Mouse (Mus musculus) hindbrain, embryonic 15.5 days (tissue): Measurements from ENCODE around the gene Gm10643. TPM values are rescaled to one million over a fixed set of nuclear protein-coding genes. Genes with fewer than 3 reads are reported as not detected.

Experiments
- ATAC-seq: fragments of 200-750 bp; cut with Nextera tagmentation; 2 replicates; pipeline ENCODE4 v1.8.0; 2017; ENCODE audit warnings: low read depth, moderate number of reproducible peaks, moderate TSS enrichment; ENCODE audit not compliant: low FRiP score
- H3K27ac ChIP-seq: fragments of 300-500 bp; sonication (generic); replicated peaks from 2 replicates; pipeline ENCODE4 v1.5.1; 2015; ENCODE audit warnings: mild to moderate bottlenecking, inconsistent platforms
- H3K27me3 ChIP-seq: fragments of 300-500 bp; sonication (generic); 2 replicates; pipeline ENCODE4 v1.6.1; 2015; ENCODE audit warnings: control low read depth, inconsistent platforms
- H3K36me3 ChIP-seq: fragments of 300-500 bp; sonication (generic); 2 replicates; pipeline ENCODE4 v1.6.1; 2015; ENCODE audit warnings: control low read depth, inconsistent platforms
- H3K4me1 ChIP-seq: fragments of 300-500 bp; sonication (generic); replicated peaks from 2 replicates; pipeline ENCODE4 v1.6.1; 2015; ENCODE audit warnings: control low read depth, inconsistent platforms
- H3K4me2 ChIP-seq: fragments of 300-500 bp; sonication (generic); 2 replicates; pipeline ENCODE4 v1.6.1; 2015; ENCODE audit warnings: moderate library complexity, mild to moderate bottlenecking, inconsistent platforms
- H3K4me3 ChIP-seq: fragments of 300-500 bp; sonication (generic); 2 replicates; pipeline ENCODE4 v1.5.1; 2015; ENCODE audit warnings: mild to moderate bottlenecking, inconsistent platforms
- H3K9ac ChIP-seq: fragments of 300-500 bp; sonication (generic); 2 replicates; pipeline ENCODE4 v1.6.1; 2015; ENCODE audit warnings: inconsistent platforms
- H3K9me3 ChIP-seq: fragments of 300-500 bp; sonication (generic); 2 replicates; pipeline ENCODE4 v1.6.1; 2016; ENCODE audit warnings: control low read depth, inconsistent platforms
- WGBS: fragments of 180-500 bp; shearing (Covaris S2); methylation state at CpG from one replicate; pipeline ENCODE4 v1.1.7; 2015; 5-methylcytosine and 5-hydroxymethylcytosine counted together
- polyA plus RNA-seq: library from polyadenylated mRNA; unstranded; fragments of >200 nt; fragmentation: Nextera tagmentation; extraction: Ambion mirVana; gene quantifications from 2 replicates; pipeline ENCODE4 v1.2.1, GENCODE M21; 2015

Gm10643 gene
- polyA plus RNA-seq, 1 experiment from 2014 or later: 1.4 TPM

GRCm38 (mm10) chr8:84053229-84053628, 11.7 kb downstream of the Gm10643 start:
- Histone ChIP-seq H3K4me2 (no peak overlapping the region), H3K36me3 (no peaks in the 10 kb centered on the region), H3K4me1 (no peaks in the 10 kb centered on the region), H3K4me3 (no peak overlapping the region), H3K27ac (no peak overlapping the region), H3K27me3 (no peaks in the 10 kb centered on the region), H3K9me3 (no peaks in the 10 kb centered on the region), H3K9ac (no peak overlapping the region)
- no peak for ATAC-seq
- 97% methylated on average over 5 of the region's 5 CpGs for WGBS

DNA sequence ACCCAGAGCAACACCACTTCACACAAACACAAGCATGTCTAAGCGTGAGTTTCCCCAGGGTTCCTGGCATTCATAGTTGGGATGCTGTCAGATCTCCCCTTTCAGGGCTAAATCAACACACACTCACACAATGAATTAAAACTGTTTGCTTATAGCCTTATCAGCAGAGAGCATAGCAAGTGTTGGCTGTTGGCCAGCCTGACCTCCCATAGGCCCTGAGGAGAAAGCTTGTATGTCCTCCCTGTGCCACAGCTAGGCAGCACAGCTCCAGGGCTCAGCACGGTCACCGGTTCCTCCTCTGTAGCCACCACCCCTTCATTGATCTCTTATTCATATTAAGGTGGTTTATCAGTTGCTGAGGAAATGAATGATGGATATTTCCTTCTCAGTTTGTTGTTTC, 12.2 kb downstream of the Gm10643 start:
- no peaks in the 10 kb centered on the region for H3K4me1 ChIP-seq
- no peak overlapping the region for H3K4me2 ChIP-seq
- 69% methylated on average over 3 of the region's 3 CpGs for WGBS
- no peaks in the 10 kb centered on the region for H3K9me3 ChIP-seq
- no peak overlapping the region for H3K9ac ChIP-seq
- H3K36me3 ChIP-seq: no peaks in the 10 kb centered on the region
- no peak overlapping the region for H3K27ac ChIP-seq
- ATAC-seq: no peak
- no peaks in the 10 kb centered on the region for H3K27me3 ChIP-seq
- no peak overlapping the region for H3K4me3 ChIP-seq

- no peak overlapping the region for H3K4me3 ChIP-seq
- H3K27me3 ChIP-seq: peaks cover 26% of the 10 kb centered on the region
- no peak overlapping the region for H3K4me2 ChIP-seq
- H3K4me1 ChIP-seq: 0 out of 2 replicates have a peak, but pooled peaks cover 7% of the 10 kb centered on the region
- WGBS: 85% methylated on average over 5 of the region's 5 CpGs
- H3K9me3 ChIP-seq: no peaks in the 10 kb centered on the region
- no peak for ATAC-seq
- no peak overlapping the region for H3K27ac ChIP-seq
- no peak overlapping the region for H3K9ac ChIP-seq
- no peaks in the 10 kb centered on the region for H3K36me3 ChIP-seq
Measured at GRCm38 (mm10) chr8:84048171-84048570, 16.8 kb downstream of the Gm10643 start.

DNA sequence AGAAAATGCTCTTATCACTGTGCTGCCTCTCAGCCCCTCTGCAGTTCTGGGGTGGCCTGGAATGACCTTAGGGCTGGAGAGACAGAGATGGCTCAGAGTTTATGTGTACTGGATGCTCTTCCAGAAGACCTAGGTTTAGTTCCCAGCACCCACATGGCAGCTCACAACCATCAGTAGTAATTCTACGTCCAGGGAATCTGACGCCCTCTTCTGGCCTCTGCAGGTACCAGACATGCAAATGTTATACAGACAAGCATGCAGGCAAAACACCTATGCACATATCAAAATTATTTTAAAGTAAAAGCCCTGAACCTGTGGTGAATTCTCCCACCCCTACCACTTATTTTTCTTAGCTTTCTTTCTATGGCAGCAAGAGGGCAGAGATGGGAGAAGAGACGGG, 18.4 kb downstream of the Gm10643 start:
- Histone ChIP-seq H3K27me3 (peaks cover 42% of the 10 kb centered on the region), H3K9me3 (no peaks in the 10 kb centered on the region)
- WGBS: 81% methylated on average over 3 of the region's 3 CpGs

DNA sequence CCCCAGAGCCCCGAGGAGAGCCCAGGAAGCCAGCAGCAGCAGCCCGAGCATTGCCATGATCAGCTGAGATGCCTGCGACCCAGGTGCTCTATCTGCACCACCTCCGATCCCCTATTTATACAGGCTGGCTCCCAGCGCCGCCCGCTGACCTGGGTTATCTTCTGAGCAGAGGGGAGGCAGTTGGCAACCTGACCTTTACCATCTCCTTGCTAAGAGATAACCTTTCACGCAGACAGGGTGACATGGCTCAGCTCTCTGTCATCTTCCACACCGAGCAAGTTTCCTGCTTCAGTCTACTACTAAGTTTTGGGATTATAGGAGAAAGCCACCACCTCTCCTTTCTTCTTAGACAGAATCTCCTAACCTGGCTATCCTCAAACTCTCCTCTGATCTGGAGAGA, 20.0 kb downstream of the Gm10643 start, which contains the start of gene Rln3:
Gene Rln3 (minus strand): TSS at position 101 of the 400 bp plus-strand sequence.
- Histone ChIP-seq H3K4me2 (no peak within 1 kb of the TSS), H3K4me1 (peaks cover 19% of the 10 kb centered on the region), H3K4me3 (no peak within 1 kb of the TSS), H3K9ac (no peak within 1 kb of the TSS), H3K36me3 (no peaks in the 10 kb centered on the region), H3K27ac (no peak within 1 kb of the TSS), H3K27me3 (peaks cover 54% of the 10 kb centered on the region), H3K9me3 (no peaks in the 10 kb centered on the region)
- 10% methylated on average over 9 of the region's 9 CpGs for WGBS
- no peak for ATAC-seq

More for the DNA sequence above, 18.4 kb downstream of the Gm10643 start:
- Histone ChIP-seq H3K4me2 (no peak overlapping the region), H3K27ac (no peak overlapping the region), H3K4me1 (peaks cover 19% of the 10 kb centered on the region), H3K36me3 (no peaks in the 10 kb centered on the region), H3K9ac (no peak overlapping the region), H3K4me3 (no peak overlapping the region)
- no peak for ATAC-seq

GRCm38 (mm10) chr8:84044103-84044502, 20.8 kb downstream of the Gm10643 start:
- Histone ChIP-seq H3K4me3 (no peak overlapping the region), H3K36me3 (no peaks in the 10 kb centered on the region), H3K27me3 (peaks cover 54% of the 10 kb centered on the region), H3K9ac (no peak overlapping the region), H3K4me1 (peaks cover 19% of the 10 kb centered on the region), H3K4me2 (no peak overlapping the region), H3K9me3 (no peaks in the 10 kb centered on the region), H3K27ac (no peak overlapping the region)
- no peak for ATAC-seq
- 4% methylated on average over 7 of the region's 7 CpGs for WGBS

DNA sequence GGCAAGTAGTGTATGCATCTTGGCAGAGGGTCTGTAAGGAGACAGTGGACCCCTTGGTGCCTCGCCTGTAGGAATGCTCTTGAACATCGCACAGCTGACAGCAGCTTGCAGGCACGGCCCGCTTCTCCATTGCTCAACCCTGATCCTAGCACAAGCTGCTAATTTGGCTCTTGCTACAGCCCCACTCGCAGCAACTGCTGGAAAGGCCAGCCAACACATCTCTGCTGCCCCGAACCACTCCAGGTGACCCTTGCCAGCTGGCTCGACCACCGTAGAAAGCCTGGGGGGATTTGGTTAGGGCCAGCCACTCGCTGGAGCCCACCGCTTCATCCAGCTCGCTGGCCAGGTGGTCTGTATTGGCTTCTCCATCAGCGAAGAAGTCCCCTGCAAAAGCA, 22.0 kb downstream of the Gm10643 start:
- Histone ChIP-seq H3K9ac (no peak overlapping the region), H3K36me3 (no peaks in the 10 kb centered on the region), H3K27me3 (peaks cover 54% of the 10 kb centered on the region), H3K27ac (no peak overlapping the region), H3K4me2 (peak overlapping the region; percentile 67), H3K9me3 (no peaks in the 10 kb centered on the region), H3K4me1 (peaks cover 19% of the 10 kb centered on the region), H3K4me3 (no peak overlapping the region)
- no peak for ATAC-seq
- WGBS: 39% methylated on average over 12 of the region's 12 CpGs

DNA sequence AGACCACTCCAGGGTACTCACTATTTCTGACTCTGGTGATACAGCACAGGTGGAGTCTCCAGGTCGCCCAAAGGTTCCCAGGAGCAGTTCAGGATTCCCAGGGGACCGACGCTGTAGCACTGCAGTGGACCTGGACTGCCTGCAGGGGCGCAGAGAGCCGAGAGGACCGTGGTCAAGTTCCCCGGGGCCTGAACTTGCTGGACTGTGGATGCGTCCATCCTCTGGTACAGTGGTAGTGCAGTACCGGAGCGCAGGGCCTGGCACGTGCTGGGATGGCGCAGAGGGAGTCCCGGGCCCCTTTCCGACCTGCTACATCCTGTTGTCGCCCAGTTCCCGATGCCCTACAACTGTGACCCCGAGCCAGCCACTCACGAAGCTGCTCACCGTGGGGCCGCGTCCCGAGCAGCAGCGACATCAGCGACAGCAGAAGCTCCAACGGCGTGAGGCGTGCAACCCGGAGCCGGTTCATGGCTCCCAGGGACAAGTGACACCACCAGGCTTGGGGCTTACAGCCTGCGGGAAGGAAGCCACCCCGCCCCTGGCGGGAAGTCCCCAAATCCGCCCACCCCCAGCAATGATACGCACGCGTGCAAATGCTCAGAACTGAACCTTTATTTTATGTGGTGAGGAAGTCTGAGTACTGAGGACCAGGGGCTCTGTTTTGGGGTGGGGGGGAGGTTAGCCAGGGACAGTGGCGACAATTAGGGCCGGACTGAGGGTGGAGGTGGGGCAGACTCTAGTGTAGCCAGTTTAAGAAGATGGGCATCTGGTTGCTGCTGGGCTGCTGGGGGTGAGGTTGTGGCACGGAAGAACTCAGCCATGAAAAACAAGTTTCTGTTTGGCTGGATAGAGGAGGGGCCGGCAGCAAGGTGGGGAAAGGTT, 22.6 kb downstream of the Gm10643 start, which contains the start of gene Il27ra:
Gene Il27ra (minus strand): TSS at position 524 of the 882 bp plus-strand sequence.
- H3K4me2 ChIP-seq: peak within 1 kb of the TSS; percentile 67
- peaks cover 19% of the 10 kb centered on the region for H3K4me1 ChIP-seq
- H3K4me3 ChIP-seq: peak within 1 kb of the TSS; percentile 33
- H3K9ac ChIP-seq: peak within 1 kb of the TSS; percentile 35; the same call in 1 of the 2 replicates
- no peaks in the 10 kb centered on the region for H3K36me3 ChIP-seq
- ATAC-seq: peak; percentile 65
- 3% methylated on average over 39 of the region's 40 CpGs for WGBS
- no peaks in the 10 kb centered on the region for H3K9me3 ChIP-seq
- H3K27me3 ChIP-seq: peaks cover 54% of the 10 kb centered on the region
- H3K27ac ChIP-seq: no peak within 1 kb of the TSS

DNA sequence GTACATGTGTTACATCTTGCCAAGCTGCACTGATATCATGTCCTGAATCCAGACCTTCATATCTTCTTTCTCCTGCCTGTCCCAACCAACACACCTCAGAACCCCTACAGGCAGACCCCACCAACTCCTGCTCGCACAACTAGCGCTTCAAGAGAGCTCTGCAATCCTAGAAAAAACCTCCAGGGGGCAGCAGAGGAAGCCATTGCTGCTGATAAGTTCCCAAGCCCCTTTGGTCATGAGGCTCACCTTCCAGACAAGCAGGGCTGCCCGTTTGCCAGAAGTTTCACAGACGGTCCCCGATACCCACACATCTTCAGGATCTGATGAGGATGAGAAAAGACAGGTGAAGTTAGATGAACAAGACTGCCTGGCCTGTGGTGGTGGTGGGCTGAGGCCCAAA, 25.9 kb downstream of the Gm10643 start:
- H3K4me1 ChIP-seq: peaks cover 12% of the 10 kb centered on the region

DNA sequence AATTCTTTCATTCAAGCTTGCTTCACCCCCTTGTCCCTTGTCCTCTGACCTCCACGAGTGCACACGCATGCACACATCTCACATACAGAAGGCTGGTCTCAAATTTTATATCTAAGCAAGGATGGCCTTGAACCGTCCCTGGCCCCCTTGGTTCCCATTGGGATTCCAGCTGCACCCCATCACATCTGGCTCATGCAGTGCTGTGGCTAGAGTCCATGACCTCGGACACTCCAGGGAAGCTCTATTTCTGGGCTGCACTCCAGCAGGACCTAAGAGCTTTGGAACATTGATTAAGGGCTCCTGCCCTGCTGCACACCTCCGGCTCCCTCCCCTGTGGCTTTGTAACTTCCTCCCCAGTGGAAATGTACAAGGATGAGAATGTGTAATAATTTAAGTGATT, 26.9 kb downstream of the Gm10643 start:
- Histone ChIP-seq H3K4me1 (peaks cover 12% of the 10 kb centered on the region), H3K4me3 (no peak overlapping the region), H3K9ac (no peak overlapping the region), H3K4me2 (no peak overlapping the region), H3K27ac (no peak overlapping the region), H3K9me3 (no peaks in the 10 kb centered on the region), H3K27me3 (peaks cover 27% of the 10 kb centered on the region), H3K36me3 (no peaks in the 10 kb centered on the region)
- no peak for ATAC-seq
- WGBS: 80% methylated on average over 5 of the region's 5 CpGs

More for the DNA sequence above, 25.9 kb downstream of the Gm10643 start:
- ATAC-seq: no peak
- H3K9me3 ChIP-seq: no peaks in the 10 kb centered on the region
- H3K9ac ChIP-seq: no peak overlapping the region
- no peak overlapping the region for H3K4me3 ChIP-seq
- no peaks in the 10 kb centered on the region for H3K36me3 ChIP-seq
- no peak overlapping the region for H3K4me2 ChIP-seq
- no peak overlapping the region for H3K27ac ChIP-seq
- 5% methylated on average over 5 of the region's 5 CpGs for WGBS
- peaks cover 36% of the 10 kb centered on the region for H3K27me3 ChIP-seq

GRCm38 (mm10) chr8:84032777-84033176, 32.2 kb downstream of the Gm10643 start:
- no peak overlapping the region for H3K4me3 ChIP-seq
- ATAC-seq: no peak
- H3K9me3 ChIP-seq: no peaks in the 10 kb centered on the region
- no peak overlapping the region for H3K27ac ChIP-seq
- H3K27me3 ChIP-seq: peaks cover 5% of the 10 kb centered on the region; the same call in 1 of the 2 replicates
- H3K4me1 ChIP-seq: no peaks in the 10 kb centered on the region
- H3K4me2 ChIP-seq: no peak overlapping the region
- WGBS: 80% methylated on average over 4 of the region's 4 CpGs
- H3K36me3 ChIP-seq: no peaks in the 10 kb centered on the region
- H3K9ac ChIP-seq: no peak overlapping the region

DNA sequence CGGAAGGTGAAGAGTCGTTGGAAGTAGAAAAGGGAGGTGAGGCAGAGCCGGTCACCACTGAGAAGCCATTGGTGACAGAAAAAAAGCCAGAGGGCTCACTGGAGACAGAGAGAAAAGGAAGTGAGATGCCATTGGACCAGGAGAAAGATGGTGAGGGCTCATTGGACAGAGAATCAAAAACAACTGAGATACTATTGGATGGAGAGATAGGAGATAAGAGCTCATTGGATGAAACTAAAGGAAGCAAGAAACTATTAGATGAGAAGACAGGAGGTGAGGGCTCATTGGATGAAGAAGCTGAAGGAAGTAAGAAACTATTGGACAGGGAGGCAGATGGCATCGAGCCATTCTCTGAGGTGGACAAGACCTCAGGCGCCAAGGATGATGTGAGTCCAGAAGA, 35.7 kb downstream of the Gm10643 start:
- peaks cover 14% of the 10 kb centered on the region for H3K27me3 ChIP-seq
- no peak overlapping the region for H3K4me2 ChIP-seq
- H3K9ac ChIP-seq: no peak overlapping the region
- H3K4me1 ChIP-seq: peaks cover 9% of the 10 kb centered on the region
- no peak overlapping the region for H3K27ac ChIP-seq
- H3K9me3 ChIP-seq: no peaks in the 10 kb centered on the region
- no peak overlapping the region for H3K4me3 ChIP-seq
- ATAC-seq: no peak
- H3K36me3 ChIP-seq: no peaks in the 10 kb centered on the region
- 84% methylated on average over 5 of the region's 5 CpGs for WGBS
